Mouse (Mus musculus) lung, postnatal 0 days (tissue): ENCODE results near the gene Actr6. TPM values are rescaled to one million over a fixed set of nuclear protein-coding genes. Genes with fewer than 3 reads are reported as not detected.

ENCODE experiments used
- ATAC-seq: fragments of 200-750 bp; cut with Nextera tagmentation; 2 replicates; pipeline ENCODE4 v1.8.0; 2017; ENCODE audit warnings: moderate library complexity
- DNase-seq: peaks from one replicate; pipeline ENCODE4 v3.0.0-alpha.2; 2016; ENCODE audit warnings: low spot score
- H3K27ac ChIP-seq: fragments of 300-500 bp; sonication (generic); 2 replicates; pipeline ENCODE4 v1.5.1; 2014; ENCODE audit warnings: antibody characterized with exemption, mild to moderate bottlenecking, low read length, mixed read lengths
- H3K27me3 ChIP-seq: fragments of 300-500 bp; sonication (generic); replicated peaks from 2 replicates; pipeline ENCODE4 v1.6.1; 2014; ENCODE audit warnings: low read length, mixed read lengths; ENCODE audit not compliant: insufficient read depth
- H3K36me3 ChIP-seq: fragments of 300-500 bp; sonication (generic); 2 replicates; pipeline ENCODE4 v1.6.1; 2014; ENCODE audit warnings: low read length, mixed read lengths; ENCODE audit not compliant: insufficient read depth
- H3K4me1 ChIP-seq: fragments of 300-500 bp; sonication (generic); 2 replicates; pipeline ENCODE4 v1.6.1; 2014; ENCODE audit warnings: antibody characterized with exemption, low read depth, low read length, mixed read lengths; ENCODE audit not compliant: insufficient read depth
- H3K4me2 ChIP-seq: fragments of 300-500 bp; sonication (generic); replicated peaks from 2 replicates; pipeline ENCODE4 v1.6.1; 2014; ENCODE audit warnings: low read depth, mild to moderate bottlenecking, low read length, moderate library complexity, mixed read lengths
- H3K4me3 ChIP-seq: fragments of 300-500 bp; sonication (generic); 2 replicates; pipeline ENCODE4 v1.5.1; 2014; ENCODE audit warnings: low read depth, low read length
- H3K9ac ChIP-seq: fragments of 300-500 bp; sonication (generic); replicated peaks from 2 replicates; pipeline ENCODE4 v1.6.1; 2014; ENCODE audit warnings: low read depth, mild to moderate bottlenecking
- H3K9me3 ChIP-seq: fragments of 300-500 bp; sonication (generic); 2 replicates; pipeline ENCODE4 v1.6.1; 2016; ENCODE audit warnings: low read length, mixed read lengths
- CTCF ChIP-seq: IDR thresholded peaks from 2 replicates; pipeline ENCODE4 v1.5.1; 2016; ENCODE audit warnings: antibody characterized with exemption, mild to moderate bottlenecking
- EP300 ChIP-seq: IDR thresholded peaks from 2 replicates; pipeline ENCODE4 v1.6.1; 2016; ENCODE audit warnings: antibody characterized with exemption, mild to moderate bottlenecking, control low read depth
- WGBS: fragments of 180-500 bp; shearing (Covaris S2); extraction: QIAGEN DNeasy Blood & Tissue Kit; methylation state at CpG from one replicate; pipeline ENCODE4 v1.1.7; 2014; 5-methylcytosine and 5-hydroxymethylcytosine counted together
- polyA plus RNA-seq: library from polyadenylated mRNA; unstranded; fragments of >200 nt; fragmentation: Nextera tagmentation; extraction: Ambion mirVana; gene quantifications from 2 replicates; pipeline ENCODE4 v1.2.1, GENCODE M21; 2015

Gene Actr6
- polyA plus RNA-seq, 1 experiment from 2014 or later, result 20.3 TPM

DNA sequence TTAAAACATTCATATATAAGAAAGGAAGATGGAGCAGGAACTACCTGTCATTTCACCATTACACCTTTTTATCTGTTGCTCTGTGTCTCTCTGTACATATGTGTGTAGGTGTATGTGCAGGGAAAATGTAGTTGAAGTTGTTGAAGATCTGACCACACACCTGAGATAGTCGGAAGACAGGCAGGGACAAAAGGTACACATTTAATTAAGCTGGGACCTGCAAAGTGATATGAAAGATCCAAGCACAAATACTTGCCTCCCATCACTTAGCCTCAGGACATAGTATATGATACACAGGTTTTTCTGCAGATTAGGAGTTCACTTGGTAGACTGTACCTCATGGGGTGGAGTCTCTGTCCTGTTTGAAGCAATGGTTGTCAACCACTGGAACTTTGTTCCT is 15.8 kb upstream of the Actr6 start:
- H3K4me1 ChIP-seq, result no peaks in the 10 kb centered on the region; the same call in 1 of the 2 replicates
- WGBS, result 87% methylated on average over 1 of the region's 1 CpGs
- no peak overlapping the region for H3K4me3 ChIP-seq
- TF ChIP-seq CTCF (no peak), EP300 (no peak)
- no peaks in the 10 kb centered on the region for H3K36me3 ChIP-seq
- DNase-seq (no peak), ATAC-seq (no peak)
- no peak overlapping the region for H3K9ac ChIP-seq
- H3K27ac ChIP-seq, result no peak overlapping the region
- H3K9me3 ChIP-seq, result no peaks in the 10 kb centered on the region
- no peaks in the 10 kb centered on the region for H3K27me3 ChIP-seq
- H3K4me2 ChIP-seq, result no peak overlapping the region

DNA sequence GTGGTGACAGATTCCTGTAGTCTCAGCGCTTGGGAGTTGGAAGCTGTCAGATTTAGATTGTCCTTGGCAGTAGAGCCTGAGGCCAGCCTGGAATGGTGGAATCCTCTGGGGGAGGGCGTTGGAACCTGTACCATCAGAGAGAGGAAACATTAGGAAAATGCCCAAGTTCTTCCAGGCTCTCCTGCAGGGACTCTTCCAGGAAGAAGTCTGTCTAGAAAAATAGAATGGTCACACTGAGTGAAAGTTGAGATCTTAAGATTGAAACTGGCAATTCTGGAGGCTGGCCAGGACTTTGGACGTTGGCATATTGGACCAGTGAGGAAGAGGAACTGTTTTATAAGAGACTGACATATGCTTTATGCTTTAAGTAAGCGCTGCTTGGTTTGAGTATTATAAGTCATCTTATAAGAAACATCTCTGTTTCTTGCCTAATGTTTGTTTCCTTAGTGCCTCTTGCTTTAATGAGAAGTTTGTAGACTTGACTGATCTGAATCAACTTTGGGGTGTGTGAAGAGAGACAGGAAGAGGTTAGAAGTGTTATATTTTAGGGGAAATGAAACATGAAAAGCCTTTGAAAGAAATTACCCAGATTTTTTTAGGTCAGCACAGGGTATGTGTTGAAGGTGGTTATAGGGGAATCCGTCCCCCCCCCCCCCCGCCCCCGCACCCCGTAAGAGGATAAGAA is 15.3 kb upstream of the Actr6 start:
- Histone ChIP-seq H3K4me1 (no peaks in the 10 kb centered on the region; the same call in 1 of the 2 replicates), H3K9ac (no peak overlapping the region), H3K27ac (no peak overlapping the region), H3K27me3 (no peaks in the 10 kb centered on the region), H3K4me3 (no peak overlapping the region), H3K9me3 (no peaks in the 10 kb centered on the region), H3K4me2 (peak overlapping the region; percentile 27; the same call in 1 of the 2 replicates), H3K36me3 (no peaks in the 10 kb centered on the region)
- no peak for ATAC-seq
- WGBS, result 75% methylated on average over 8 of the region's 8 CpGs
- no peak for DNase-seq
- TF ChIP-seq EP300 (no peak), CTCF (no peak)

DNA sequence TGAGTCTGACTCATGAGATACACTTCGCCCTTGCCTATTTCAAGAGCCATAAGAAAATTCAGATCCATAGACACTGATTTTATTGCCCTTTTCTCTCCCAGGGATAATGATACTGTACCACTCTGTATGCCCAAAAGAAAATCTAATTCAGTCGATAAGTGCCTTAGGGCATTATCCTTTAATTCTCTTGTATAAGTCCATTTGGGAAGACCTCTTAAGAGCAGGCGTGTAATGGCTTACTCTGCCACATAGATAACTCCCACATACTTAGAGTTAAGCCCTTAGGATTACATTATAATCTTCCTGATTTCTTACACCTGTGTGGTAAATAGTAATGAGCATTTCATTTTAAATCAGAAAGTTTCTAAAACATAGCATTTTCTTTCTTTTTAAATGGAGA is 14.5 kb upstream of the Actr6 start:
- H3K4me2 ChIP-seq, result peak overlapping the region; percentile 19; the same call in 1 of the 2 replicates
- WGBS, result 81% methylated on average over 3 of the region's 3 CpGs
- no peak for ATAC-seq

DNA sequence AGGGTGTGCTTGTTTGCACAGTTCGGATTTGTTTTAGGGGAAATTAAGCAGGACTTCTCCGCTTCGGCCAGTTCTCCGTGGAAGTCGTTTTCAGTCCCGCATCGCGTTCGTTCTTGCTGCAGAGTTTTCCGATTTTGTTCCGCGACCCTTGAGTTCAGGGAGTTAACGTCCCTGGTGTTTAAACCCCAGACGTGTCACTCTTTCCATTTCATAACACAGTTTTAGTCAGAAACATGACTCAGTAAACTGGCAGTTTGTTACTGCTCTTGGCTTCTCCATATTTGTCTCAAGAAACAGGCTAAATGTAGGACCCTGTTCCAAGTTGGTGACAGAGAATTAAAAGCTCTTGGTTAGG is 13.5 kb upstream of the Actr6 start:
- Histone ChIP-seq H3K36me3 (no peaks in the 10 kb centered on the region), H3K9ac (peak overlapping the region; percentile 95), H3K9me3 (no peaks in the 10 kb centered on the region), H3K4me1 (no peaks in the 10 kb centered on the region; the same call in 1 of the 2 replicates), H3K4me2 (peak overlapping the region; percentile 64), H3K4me3 (peak overlapping the region; percentile 97), H3K27me3 (no peaks in the 10 kb centered on the region), H3K27ac (peak overlapping the region; percentile 94)
- ATAC-seq, result peak; percentile 15
- TF ChIP-seq EP300, result 0 out of 2 replicates have a peak, but pooled peaks have one; percentile 9
- TF ChIP-seq CTCF, result no peak
- peak; percentile 86 for DNase-seq
- under 1% methylated on average over 14 of the region's 14 CpGs for WGBS

More for the DNA sequence above, 14.5 kb upstream of the Actr6 start:
- Histone ChIP-seq H3K9me3 (no peaks in the 10 kb centered on the region), H3K27ac (no peak overlapping the region), H3K27me3 (no peaks in the 10 kb centered on the region), H3K9ac (no peak overlapping the region), H3K36me3 (no peaks in the 10 kb centered on the region), H3K4me3 (no peak overlapping the region), H3K4me1 (no peaks in the 10 kb centered on the region; the same call in 1 of the 2 replicates)
- TF ChIP-seq CTCF, result no peak
- TF ChIP-seq EP300, result no peak
- no peak for DNase-seq

DNA sequence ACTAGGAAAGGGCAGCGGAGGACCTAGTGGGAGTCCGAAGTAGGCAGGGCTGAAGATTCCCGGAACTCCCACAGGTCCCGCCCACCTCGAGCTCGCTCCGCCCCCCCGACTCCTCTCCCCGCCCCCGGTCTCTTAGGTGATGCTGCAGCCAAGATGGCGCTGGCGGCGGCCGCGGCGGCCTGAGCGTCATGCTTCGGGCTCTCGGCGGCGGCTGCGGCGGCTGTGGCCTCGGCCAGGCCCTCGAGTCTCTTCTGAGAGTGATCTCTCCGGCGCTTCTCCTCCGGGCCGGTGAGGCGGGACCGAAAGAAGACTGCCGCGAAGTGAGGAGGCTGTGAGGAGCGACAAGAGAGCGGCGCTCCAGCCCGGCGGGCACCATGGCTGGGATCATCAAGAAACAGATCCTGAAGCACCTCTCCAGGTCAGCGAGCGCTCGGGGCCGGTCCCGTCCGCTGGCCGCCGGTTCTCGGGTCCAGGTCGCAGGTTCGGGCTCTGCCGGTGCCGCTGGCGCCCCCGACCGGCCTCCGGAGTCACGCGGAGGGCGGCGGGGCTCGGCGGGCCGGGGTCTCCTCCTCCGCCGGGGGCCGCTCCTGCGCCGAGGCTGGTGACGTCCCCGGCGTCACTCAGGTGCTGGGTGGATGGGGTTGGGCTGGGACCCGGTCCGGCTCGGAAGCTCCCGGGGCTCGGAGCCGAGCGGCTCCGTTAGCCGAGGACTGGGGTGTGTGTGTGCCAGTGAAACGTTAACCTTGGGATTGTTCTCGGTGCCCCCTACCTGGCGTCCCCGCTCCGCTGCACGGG is 13.0 kb upstream of the Actr6 start, which contains the start of gene Uhrf1bp1l:
Gene Uhrf1bp1l (plus strand): TSS at position 121 of the 795 bp plus-strand sequence.
- Histone ChIP-seq H3K4me1 (no peaks in the 10 kb centered on the region; the same call in 1 of the 2 replicates), H3K4me2 (peak within 1 kb of the TSS; percentile 64), H3K27ac (peak within 1 kb of the TSS; percentile 94), H3K9ac (peak within 1 kb of the TSS; percentile 95), H3K9me3 (no peaks in the 10 kb centered on the region), H3K27me3 (no peaks in the 10 kb centered on the region), H3K4me3 (peak within 1 kb of the TSS; percentile 97), H3K36me3 (no peaks in the 10 kb centered on the region)
- DNase-seq (peak; percentile 96), ATAC-seq (peak; percentile 95)
- WGBS, result 1% methylated on average over 72 of the region's 85 CpGs
- no peak; the same call in 1 of the 2 replicates for TF ChIP-seq CTCF
- TF ChIP-seq EP300, result no peak

DNA sequence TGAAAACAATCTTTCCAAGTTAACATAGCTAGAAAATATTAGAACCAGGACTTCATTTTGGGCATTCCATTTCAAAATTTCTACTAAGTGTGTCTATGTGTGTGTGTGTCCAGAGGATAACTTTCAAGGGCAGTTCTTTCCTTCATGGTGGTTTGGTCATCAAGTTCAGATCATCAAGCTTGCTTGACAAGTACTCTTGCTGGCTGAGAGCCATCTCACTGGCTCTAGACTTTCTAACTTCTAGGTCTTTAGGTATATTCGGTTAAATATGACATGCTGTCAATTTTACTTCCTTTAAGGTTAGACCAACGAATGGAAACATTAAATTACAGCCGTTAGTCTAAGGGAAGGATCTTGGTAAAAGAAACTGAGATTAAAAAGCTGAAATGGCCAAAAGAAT is 12.2 kb upstream of the Actr6 start:
- H3K4me3 ChIP-seq, result peak overlapping the region; percentile 97
- no peak for ATAC-seq
- H3K27ac ChIP-seq, result peak overlapping the region; percentile 94; the same call in 1 of the 2 replicates
- peak overlapping the region; percentile 64 for H3K4me2 ChIP-seq
- no peaks in the 10 kb centered on the region; the same call in 1 of the 2 replicates for H3K4me1 ChIP-seq
- H3K9me3 ChIP-seq, result no peaks in the 10 kb centered on the region
- DNase-seq, result peak; percentile 50
- 19% methylated on average over 3 of the region's 3 CpGs for WGBS
- TF ChIP-seq EP300 (peak; percentile 48; the same call in 1 of the 2 replicates), CTCF (no peak)
- no peaks in the 10 kb centered on the region for H3K27me3 ChIP-seq
- no peak overlapping the region for H3K9ac ChIP-seq
- H3K36me3 ChIP-seq, result no peaks in the 10 kb centered on the region
